Mouse (Mus musculus): ENCODE data around the gene Scyl3. TPM values are rescaled to one million over a fixed set of nuclear protein-coding genes. Genes with fewer than 3 reads are reported as not detected.

The Scyl3 gene
- polyA plus RNA-seq, 1 experiment from 2014 or later, result 21.6 TPM

DNA sequence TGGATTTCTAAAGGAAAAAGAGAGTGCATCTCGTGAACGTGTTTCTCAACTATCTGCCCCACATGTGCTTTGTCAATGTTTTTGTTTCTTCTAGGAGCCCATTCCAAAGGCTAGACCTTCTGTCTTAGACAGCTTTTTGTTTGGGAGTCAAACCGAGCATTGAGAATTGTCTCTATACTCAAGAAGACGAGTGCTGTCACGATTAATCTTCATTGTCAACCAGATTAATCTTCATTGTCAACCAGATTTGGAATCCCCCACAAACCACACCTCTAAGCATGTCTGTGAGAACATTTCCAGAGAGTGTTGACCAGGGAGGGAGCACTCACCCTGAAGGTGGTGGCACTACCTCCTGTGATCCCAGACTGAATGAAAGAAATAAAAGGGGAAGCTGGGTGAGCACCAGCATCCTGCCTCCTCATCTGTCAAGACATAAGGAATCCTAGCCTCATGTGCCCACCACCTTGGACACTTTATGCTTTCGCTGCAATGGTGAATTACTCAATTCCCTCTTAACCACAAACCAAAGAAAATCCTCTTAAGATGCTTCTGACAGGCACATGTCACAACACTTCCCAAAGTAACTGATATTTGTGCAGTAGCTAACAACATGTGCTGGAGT is 73.0 kb downstream of the Scyl3 start:
- ChIA-PET POLR2A (no interaction called here), CTCF (no interaction called here)
- DNase-seq (ENCODE audit: low read depth, low spot score) (no peak), ATAC-seq (no peak)
- in situ Hi-C loops (cut with MboI; ENCODE audit: low pct_unique_long_range_greater_than_20kb), result no loop called here
- peaks cover 5% of the 10 kb centered on the region for H3K27me3 ChIP-seq
- no peak for TF ChIP-seq CTCF (IDR thresholded peaks at IDR 0.05)

DNA sequence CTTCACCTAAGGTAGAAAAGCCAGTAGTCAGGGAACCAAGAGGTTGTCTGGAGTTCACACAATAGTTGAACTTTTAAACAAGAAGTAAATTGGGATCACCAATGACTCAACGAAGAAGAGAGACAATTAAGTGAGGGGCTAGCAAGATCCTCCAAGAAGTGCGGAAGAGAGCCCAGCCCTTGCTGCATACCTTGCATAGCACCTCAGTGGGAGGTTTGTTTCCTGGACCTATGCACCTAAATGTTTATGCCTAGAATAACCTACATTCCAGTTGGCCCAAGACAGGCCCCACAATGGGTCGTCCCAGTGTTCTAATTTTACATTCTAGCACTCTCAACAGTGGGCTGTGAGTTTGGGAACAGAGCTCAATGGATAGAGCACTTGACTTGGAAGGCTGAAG is 75.4 kb downstream of the Scyl3 start:
- ATAC-seq (no peak), DNase-seq (ENCODE audit: low read depth, low spot score) (no peak)
- ChIA-PET POLR2A (no interaction called here), CTCF (interaction anchor here (3.5 kb wide), 1 partner anchor 133 kb away, joined by 12 read pairs; no protein-coding TSS in a partner anchor)
- no peak for TF ChIP-seq CTCF (IDR thresholded peaks at IDR 0.05)
- in situ Hi-C loops (cut with MboI; ENCODE audit: low pct_unique_long_range_greater_than_20kb), result no loop called here
- peaks cover 5% of the 10 kb centered on the region for H3K27me3 ChIP-seq

Other genes with a start within 250 kb of the Scyl3 start
- not detected for gene Mettl11b, start 203.9 kb upstream of the Scyl3 start, polyA plus RNA-seq (2021)
- gene Kifap3, start 149.5 kb upstream of the Scyl3 start, polyA plus RNA-seq (2021), result 76.7 TPM
- 8.0 TPM for gene BC055324, start 65.7 kb downstream of the Scyl3 start, polyA plus RNA-seq (2021)
- 6.6 TPM for gene Mettl18, start 65.8 kb downstream of the Scyl3 start, polyA plus RNA-seq (2021)
- gene Sele, start 119.1 kb downstream of the Scyl3 start, polyA plus RNA-seq (2021), result not detected
- gene Sell, start 132.9 kb downstream of the Scyl3 start, polyA plus RNA-seq (2021), result not detected
- 0.05 TPM for gene Selp, start 186.2 kb downstream of the Scyl3 start, polyA plus RNA-seq (2021)
- gene F5, start 222.7 kb downstream of the Scyl3 start, polyA plus RNA-seq (2021), result 0.74 TPM

Data from Patski (cell line).